Mouse (Mus musculus): ENCODE measurements around the gene Med8. TPM values are rescaled to one million over a fixed set of nuclear protein-coding genes. Genes with fewer than 3 reads are reported as not detected.

Gene Med8
- 36.9 and 45.5 TPM in 2 replicates for polyA plus RNA-seq (2012; rRNA removed)

DNA sequence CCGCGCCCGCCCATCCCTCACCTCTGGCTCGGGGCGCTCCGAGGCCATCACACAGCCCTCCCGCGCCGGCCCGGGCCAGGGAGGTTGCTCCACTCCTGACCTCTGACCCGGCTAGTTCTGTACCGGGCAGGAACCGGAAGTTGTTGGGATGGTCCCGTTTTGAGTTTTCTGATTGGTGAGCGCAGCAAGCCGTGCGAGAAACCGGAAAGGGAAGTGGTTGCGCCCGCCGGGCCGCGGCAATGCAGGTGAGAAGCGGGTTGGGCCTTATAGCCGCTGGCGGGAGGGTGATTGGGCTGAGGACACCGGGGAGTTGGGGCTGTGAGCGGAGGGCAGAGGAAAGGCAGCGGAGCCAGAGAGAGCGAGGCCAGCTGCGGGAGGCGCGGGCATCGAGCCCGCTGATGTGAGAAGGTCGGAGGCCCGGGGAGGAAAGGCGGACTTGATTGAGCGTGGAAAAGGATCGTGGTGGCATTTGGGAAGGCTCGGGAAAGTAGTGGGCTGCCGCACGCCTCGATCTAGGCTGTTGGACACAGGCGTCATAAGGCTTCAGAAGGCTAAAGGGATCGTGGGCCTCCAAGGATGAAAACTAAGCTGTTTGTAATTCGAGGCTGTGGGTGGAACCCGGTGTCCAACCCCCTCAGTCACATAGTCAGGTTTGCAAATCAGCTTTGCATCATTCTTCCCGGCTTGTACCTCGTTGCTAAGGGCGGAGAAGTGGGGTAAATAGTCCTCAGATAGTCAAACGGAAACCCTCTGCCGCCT is at the start of gene Med8, which contains the start of gene Szt2:
Gene Med8 (plus strand): TSS at position 196 of the 759 bp plus-strand sequence.
Gene Szt2 (minus strand): TSS at position 132 of the 759 bp plus-strand sequence.
- no peak for DNase-seq (ENCODE audit: low read depth)

GRCm38 (mm10) chr4:118359896-118360720 is 49.0 kb upstream of the Med8 start:
- DNase-seq (ENCODE audit: low read depth): no peak

GRCm38 (mm10) chr4:118361451-118361850 is 47.7 kb upstream of the Med8 start:
- DNase-seq (ENCODE audit: low read depth): no peak

DNA sequence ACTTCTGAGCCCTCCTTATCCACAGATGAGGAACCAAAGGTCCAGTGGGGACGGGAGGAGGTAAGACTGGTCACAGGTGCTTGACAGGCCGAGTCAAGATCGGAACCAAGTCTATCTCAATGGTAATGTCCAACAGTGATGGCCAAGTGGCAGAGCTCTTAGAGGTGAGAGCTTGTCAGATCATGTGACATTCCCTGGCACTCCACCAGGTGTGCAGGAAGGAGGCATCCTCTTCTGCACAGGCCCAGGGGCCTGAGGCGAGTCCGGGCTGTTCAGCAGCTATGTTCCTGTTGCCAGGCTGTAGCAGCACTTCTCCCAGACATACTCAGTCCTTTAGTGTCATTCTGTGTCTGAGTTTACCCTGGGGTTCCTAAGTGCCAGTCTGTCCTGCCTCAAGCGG is 46.3 kb upstream of the Med8 start:
- DNase-seq (ENCODE audit: low read depth): no peak

GRCm38 (mm10) chr4:118363985-118364384 is 45.2 kb upstream of the Med8 start:
- DNase-seq (ENCODE audit: low read depth): no peak

GRCm38 (mm10) chr4:118364641-118365040 is 44.5 kb upstream of the Med8 start:
- DNase-seq (ENCODE audit: low read depth): no peak

DNA sequence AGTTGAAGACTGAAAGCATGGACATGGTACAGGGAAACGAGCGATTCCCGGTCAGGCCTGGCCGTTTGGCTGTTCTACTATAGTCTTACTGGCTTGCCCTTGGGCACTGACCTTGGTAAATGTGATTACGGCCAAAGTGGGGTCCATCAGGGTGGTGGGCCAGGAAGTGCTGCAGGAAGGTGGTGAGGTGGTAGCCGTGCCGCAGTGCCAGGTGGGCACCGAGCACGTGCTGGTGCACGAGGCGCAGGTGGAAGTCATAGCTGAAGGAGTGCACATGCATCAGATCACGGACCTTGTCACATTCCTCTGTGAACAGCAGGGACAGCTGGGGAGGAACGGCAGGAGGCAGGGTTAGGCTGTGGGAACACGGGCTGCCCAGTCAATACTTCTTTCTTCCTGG is 43.1 kb upstream of the Med8 start:
- no peak for DNase-seq (ENCODE audit: low read depth)

- DNase-seq (ENCODE audit: low read depth): no peak
Measured at GRCm38 (mm10) chr4:118367551-118367950, 41.6 kb upstream of the Med8 start.

- no peak for DNase-seq (ENCODE audit: low read depth)
Measured at GRCm38 (mm10) chr4:118368616-118369015, 40.5 kb upstream of the Med8 start.

DNA sequence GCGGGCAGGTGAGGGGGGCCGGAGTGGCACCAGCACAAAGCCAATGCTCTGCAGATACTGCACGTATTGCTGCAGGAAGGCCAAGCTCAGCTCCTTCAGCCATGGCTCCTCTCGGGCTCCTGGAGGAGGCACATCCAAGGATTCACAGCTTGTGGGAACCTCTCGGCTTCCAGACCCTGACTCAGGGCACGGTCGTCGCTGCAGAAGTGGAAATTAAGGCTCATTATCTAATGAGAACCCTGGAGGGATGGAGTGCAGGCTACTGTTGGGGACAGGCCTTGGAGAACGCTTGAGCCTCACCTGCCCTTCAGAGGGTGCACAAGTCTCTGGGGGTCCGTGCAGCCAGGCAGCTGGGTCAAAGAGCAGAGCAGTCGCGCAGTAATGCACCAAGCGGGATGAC is 37.3 kb upstream of the Med8 start:
- DNase-seq (ENCODE audit: low read depth): no peak

- DNase-seq (ENCODE audit: low read depth): no peak
Measured at GRCm38 (mm10) chr4:118375999-118376398, 33.1 kb upstream of the Med8 start.

DNA sequence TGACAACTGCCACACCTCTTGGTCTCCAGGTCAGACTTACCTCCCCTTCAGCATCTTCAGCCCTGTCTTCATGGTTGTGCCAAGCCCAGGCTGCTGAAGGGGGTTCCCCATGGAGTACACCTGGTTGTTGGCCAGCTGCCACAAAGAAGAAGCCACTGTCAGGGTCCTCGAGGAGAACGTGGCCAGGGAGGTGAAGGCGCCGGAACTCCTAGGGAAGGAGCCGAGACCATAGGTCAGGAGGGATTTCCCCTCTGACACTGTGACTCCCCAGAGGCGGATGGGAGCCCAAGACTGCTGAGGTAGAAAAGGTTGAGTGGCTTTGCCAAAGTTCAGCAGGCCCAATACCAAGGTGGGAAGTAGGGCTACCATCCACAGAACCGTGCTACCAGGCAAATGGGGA is 25.9 kb upstream of the Med8 start:
- no peak for DNase-seq (ENCODE audit: low read depth)

DNA sequence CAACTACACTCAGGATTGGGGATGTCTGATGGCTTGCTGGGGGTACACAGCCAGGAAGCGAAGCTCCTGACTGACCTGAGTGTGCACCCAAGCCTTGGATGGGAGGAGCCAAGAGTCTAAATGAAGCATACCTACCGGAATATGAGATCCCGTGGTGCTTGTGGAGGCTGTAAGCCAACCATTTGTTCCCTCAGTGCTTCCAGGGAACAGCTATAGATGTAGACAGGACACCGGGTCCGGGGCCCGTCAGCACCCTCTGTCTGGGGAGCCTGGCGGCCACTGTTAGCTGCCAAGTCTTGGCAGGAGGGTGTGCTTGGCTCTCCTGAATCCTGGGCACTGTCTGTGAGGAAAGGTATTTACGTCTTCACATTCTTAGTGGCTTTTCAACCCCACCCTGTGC is 21.8 kb upstream of the Med8 start:
- no peak for DNase-seq (ENCODE audit: low read depth)

GRCm38 (mm10) chr4:118390146-118390545 is 19.0 kb upstream of the Med8 start:
- no peak for DNase-seq (ENCODE audit: low read depth)

GRCm38 (mm10) chr4:118394505-118394904 is 14.6 kb upstream of the Med8 start:
- DNase-seq (ENCODE audit: low read depth): no peak

DNA sequence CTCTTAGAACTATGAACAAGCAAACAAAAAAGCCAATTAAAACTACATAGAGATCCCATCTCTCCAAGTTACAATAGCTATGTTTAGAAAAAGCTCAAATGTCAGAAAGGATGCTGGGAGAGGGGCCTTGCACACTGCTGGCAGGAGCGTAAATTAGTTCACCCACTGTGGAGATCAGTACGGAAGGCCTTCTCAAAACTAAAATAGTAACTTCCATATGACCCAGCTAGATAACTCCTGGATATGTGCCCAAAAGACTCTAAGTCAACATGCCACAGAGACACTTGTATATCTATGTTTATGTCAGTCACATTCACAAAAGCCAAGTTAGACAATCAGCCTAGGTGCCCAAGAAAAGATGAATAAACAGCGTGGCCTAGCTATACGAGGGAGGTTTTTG is 13.8 kb upstream of the Med8 start:
- no peak for DNase-seq (ENCODE audit: low read depth)

DNA sequence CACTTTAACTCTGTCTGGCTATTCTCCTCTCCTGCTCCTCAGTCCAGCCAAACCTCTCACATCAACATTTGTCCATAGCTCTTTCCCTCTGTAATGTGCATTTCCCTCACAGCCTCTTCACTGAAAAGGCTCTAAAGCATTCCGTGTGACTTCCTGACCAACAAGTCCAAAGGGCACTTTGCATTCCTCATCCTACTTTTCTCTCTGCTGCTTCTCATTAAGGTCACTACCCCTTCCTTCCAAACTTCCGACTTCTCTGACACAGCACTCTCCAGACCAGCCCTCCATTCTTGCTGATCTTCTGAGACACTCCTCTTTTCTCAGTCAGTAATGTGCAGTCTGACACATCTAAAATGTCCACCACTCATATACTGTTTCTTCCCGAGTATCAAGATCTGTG is 12.7 kb upstream of the Med8 start:
- no peak for DNase-seq (ENCODE audit: low read depth)

DNA sequence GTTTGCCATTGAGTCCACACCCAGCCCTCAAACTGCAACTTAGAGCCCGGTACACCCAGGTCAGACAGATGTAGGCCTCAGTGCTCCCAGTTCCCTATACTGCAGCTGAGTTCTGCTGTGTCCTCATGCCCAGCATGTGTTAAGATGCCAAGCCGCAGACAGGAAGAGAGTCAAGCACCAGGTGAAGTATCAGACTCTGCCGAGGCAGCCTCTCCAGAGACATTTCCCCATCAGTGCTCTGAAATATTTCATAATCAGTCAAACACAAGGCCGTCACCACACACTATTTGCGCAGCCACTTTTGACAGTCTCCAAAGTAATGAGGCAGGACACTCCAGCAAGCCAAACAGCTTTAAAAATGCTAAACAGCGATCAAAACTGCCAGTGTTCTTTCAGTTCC is 10.7 kb upstream of the Med8 start:
- no peak for DNase-seq (ENCODE audit: low read depth)

DNA sequence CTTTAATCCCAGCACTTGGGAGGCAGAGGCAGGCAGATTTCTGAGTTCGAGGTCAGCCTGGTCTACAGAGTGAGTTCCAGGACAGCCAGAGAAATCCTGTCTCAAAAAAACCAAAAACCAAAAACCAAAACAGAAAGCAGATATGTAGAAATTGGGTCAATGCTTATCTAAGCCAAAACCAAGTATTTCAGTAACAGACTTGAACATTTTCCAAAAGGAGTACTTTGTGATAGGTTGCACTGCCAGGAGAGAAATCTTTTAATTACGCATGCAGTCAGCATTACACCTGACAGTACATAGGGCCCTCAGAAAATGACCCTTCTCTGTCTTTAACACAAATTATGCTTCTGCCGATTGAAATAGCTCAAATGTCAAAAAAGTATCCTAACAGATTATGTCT is 7.7 kb upstream of the Med8 start:
- DNase-seq (ENCODE audit: low read depth): no peak

DNA sequence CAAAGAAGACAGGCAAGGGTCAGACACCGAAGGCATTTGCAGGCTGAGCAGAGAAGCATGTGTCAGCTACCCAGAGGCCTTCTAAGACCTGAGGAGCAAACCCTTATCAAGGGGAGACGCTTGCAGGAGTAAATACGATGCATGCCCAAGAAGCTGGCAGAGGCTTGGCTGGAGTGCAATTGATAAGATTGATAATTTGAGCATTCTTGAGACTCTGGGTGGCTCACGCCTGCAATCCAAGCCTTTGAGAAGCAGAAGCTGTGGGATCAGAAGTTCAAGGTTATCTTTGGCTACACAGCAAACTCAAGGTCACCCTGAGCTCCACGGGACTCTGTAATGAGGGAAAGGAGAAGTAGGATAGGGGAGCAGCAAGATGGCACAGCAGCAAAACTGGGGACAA is 7.2 kb upstream of the Med8 start:
- DNase-seq (ENCODE audit: low read depth): no peak

GRCm38 (mm10) chr4:118402701-118403100 is 6.4 kb upstream of the Med8 start:
- DNase-seq (ENCODE audit: low read depth): no peak

DNA sequence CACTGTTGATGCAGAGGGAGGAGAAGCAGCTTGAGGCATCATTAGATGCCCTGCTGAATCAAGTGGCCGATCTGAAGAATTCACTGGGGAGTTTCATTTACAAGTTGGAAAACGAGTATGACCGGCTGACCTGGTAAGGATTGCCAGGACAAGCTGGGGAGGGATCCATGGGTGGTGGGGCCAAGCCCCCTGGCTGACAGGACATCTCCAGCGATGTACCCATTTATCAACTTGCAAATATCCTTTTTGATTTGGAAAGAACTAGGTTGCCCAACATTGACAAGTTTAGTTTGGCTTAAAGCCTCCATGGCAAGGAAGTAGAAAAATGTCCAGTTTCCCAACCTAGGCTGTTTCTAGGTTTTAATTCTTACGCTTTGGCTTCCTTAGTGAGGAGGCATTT is 1.7 kb downstream of the Med8 start:
- peak; percentile 92 for DNase-seq (ENCODE audit: low read depth)

GRCm38 (mm10) chr4:118413553-118413952 is 4.4 kb downstream of the Med8 start:
- no peak for DNase-seq (ENCODE audit: low read depth)

Measured in gonadal fat pad, adult 2 months (tissue).